Mouse (Mus musculus): Measurements from ENCODE around the gene Fgfr1op. TPM values are rescaled to one million over a fixed set of nuclear protein-coding genes. Genes with fewer than 3 reads are reported as not detected.
"Not testable (repeated sequence)": the region's sequence is repeated elsewhere in the genome, so short reads cannot be mapped to it uniquely, and the experiment has no call there.

Gene Fgfr1op
- polyA plus RNA-seq, 2 experiments: 5.6 to 11.8 TPM

GRCm38 (mm10) chr17:8138116-8138515 lies 27.2 kb upstream of the Fgfr1op start:
- 83% methylated on average over 5 of the region's 5 CpGs for WGBS (ENCODE audit: insufficient replicate concordance)
- DNase-seq (ENCODE audit: low read depth in 3 of 3, low spot score in 3 of 3); H3K4me1 ChIP-seq (replicated peaks; ENCODE audit: control insufficient read depth in 2 of 2, insufficient read depth in 2 of 2, low read length in 1 of 2): not testable (repeated sequence)

DNA sequence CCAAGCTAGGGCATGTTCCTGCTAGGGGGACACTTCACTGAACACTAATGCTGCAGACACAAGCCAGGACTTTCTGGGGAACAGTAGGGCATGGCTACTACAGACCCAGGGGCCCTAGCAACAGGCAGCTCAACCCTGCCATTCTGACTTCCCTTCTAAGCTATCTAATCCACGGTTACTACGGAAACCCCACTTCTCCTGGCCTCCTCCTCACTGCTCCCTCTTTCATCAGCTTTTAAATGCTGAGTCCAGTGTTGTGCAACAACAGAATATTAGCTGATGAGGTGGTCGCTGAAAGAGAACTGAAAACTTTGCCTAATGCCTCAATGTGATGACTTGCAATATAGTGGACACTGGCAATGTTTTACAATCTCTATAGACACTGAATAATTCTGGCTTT lies 25.1 kb upstream of the Fgfr1op start:
- H3K9me3 ChIP-seq (ENCODE audit: control insufficient read depth, low read length); H3K4me1 ChIP-seq (replicated peaks; ENCODE audit: control insufficient read depth in 2 of 2, insufficient read depth in 2 of 2, low read length in 1 of 2); H3K27ac ChIP-seq; H3K27me3 ChIP-seq (ENCODE audit: control insufficient read depth, insufficient read depth, low read length); H3K4me2 ChIP-seq (ENCODE audit: low read depth); ATAC-seq (ENCODE audit: insufficient read depth); H3K4me3 ChIP-seq (ENCODE audit: insufficient read depth in 1 of 2, low read depth in 2 of 2, low read length in 2 of 2); DNase-seq (ENCODE audit: low read depth in 3 of 3, low spot score in 3 of 3); H3K36me3 ChIP-seq (replicated peaks; ENCODE audit: control insufficient read depth, insufficient read depth, low read depth); H3K9ac ChIP-seq (replicated peaks): not testable (repeated sequence)
- 72% methylated on average over 3 of the region's 3 CpGs for WGBS (ENCODE audit: insufficient replicate concordance)

More at GRCm38 (mm10) chr17:8138116-8138515, 27.2 kb upstream of the Fgfr1op start:
- not testable (repeated sequence) for H3K9ac ChIP-seq (replicated peaks); ATAC-seq (ENCODE audit: insufficient read depth); H3K27ac ChIP-seq; H3K27me3 ChIP-seq (ENCODE audit: control insufficient read depth, insufficient read depth, low read length); H3K36me3 ChIP-seq (replicated peaks; ENCODE audit: control insufficient read depth, insufficient read depth, low read depth); H3K4me3 ChIP-seq (ENCODE audit: insufficient read depth in 1 of 2, low read depth in 2 of 2, low read length in 2 of 2); H3K4me2 ChIP-seq (ENCODE audit: low read depth); H3K9me3 ChIP-seq (ENCODE audit: control insufficient read depth, low read length)

DNA sequence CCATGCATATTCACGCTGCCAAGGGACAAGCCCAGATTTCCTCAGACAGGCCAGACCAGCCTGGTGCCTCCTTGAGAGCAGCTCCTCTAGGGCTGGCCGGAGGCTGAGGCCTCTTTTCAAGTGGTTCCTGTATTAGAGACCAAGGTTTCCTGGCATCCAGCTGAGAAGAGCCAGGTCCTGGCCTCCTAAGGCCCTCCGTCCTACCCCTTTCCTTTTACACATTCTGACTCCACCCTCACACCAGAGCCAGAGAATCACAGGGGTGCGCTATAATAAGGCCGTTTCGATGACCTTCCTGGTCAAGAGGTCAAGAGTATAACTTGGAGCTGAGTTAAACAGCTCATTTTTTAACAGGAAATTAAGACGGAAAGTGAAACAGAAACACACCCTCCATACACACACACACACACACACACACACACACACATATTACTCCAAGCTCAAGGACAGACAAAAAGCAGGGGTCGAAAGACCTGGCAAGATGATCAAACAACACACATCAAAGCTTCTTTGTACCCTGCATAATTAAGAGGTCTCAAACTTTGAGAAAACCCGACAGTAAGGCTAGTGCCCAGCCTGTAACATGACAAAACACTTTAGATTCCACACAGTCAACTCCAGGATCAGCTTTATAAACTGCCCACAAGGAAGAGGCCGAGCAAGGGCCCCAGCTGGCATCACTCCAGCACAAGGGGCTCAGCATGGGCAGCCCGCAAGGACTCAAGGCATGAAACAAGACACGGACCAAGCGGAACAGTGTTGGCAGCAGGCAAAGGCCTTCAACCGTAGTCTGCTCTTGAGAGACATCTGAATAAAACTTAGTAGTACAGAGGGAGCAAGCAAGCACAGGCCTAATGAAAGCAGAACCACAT lies 21.3 kb upstream of the Fgfr1op start:
- not testable (repeated sequence) for H3K4me3 ChIP-seq (ENCODE audit: insufficient read depth in 1 of 2, low read depth in 2 of 2, low read length in 2 of 2); DNase-seq (ENCODE audit: low read depth in 3 of 3, low spot score in 3 of 3); ATAC-seq (ENCODE audit: insufficient read depth); H3K4me1 ChIP-seq (replicated peaks; ENCODE audit: control insufficient read depth in 2 of 2, insufficient read depth in 2 of 2, low read length in 1 of 2); H3K27ac ChIP-seq; H3K9me3 ChIP-seq (ENCODE audit: control insufficient read depth, low read length); H3K4me2 ChIP-seq (ENCODE audit: low read depth); H3K9ac ChIP-seq (replicated peaks); H3K36me3 ChIP-seq (replicated peaks; ENCODE audit: control insufficient read depth, insufficient read depth, low read depth); H3K27me3 ChIP-seq (ENCODE audit: control insufficient read depth, insufficient read depth, low read length)
- 67% methylated on average over 13 of the region's 14 CpGs for WGBS (ENCODE audit: insufficient replicate concordance)

- not testable (repeated sequence) for ATAC-seq (ENCODE audit: insufficient read depth); H3K9me3 ChIP-seq (ENCODE audit: control insufficient read depth, low read length); H3K27ac ChIP-seq; H3K36me3 ChIP-seq (replicated peaks; ENCODE audit: control insufficient read depth, insufficient read depth, low read depth); DNase-seq (ENCODE audit: low read depth in 3 of 3, low spot score in 3 of 3); H3K4me1 ChIP-seq (replicated peaks; ENCODE audit: control insufficient read depth in 2 of 2, insufficient read depth in 2 of 2, low read length in 1 of 2); H3K27me3 ChIP-seq (ENCODE audit: control insufficient read depth, insufficient read depth, low read length)
- WGBS (ENCODE audit: insufficient replicate concordance): 19% methylated on average over 5 of the region's 5 CpGs
- Histone ChIP-seq H3K4me3 (ENCODE audit: insufficient read depth in 1 of 2, low read depth in 2 of 2, low read length in 2 of 2) (peak overlapping the region; percentile 63 to 67), H3K4me2 (ENCODE audit: low read depth) (peak overlapping the region; percentile 67), H3K9ac (replicated peaks) (peak overlapping the region; percentile 70)
Measured at GRCm38 (mm10) chr17:8146931-8147330, 18.4 kb upstream of the Fgfr1op start.

GRCm38 (mm10) chr17:8147439-8148316 lies 17.6 kb upstream of the Fgfr1op start, which contains the start of the genes Gm49673 and Rnaset2a:
Gm49673 (minus strand) TSS chr17:8147788.
Rnaset2a (minus strand) TSS chr17:8148097.
- Histone ChIP-seq H3K9ac (replicated peaks) (peak within 1 kb of the TSS; percentile 70), H3K4me3 (ENCODE audit: insufficient read depth in 1 of 2, low read depth in 2 of 2, low read length in 2 of 2) (peak within 1 kb of the TSS; percentile 63 to 67), H3K4me2 (ENCODE audit: low read depth) (peak within 1 kb of the TSS; percentile 67)
- WGBS (ENCODE audit: insufficient replicate concordance): under 1% methylated on average over 46 of the region's 67 CpGs
- not testable (repeated sequence) for H3K4me1 ChIP-seq (replicated peaks; ENCODE audit: control insufficient read depth in 2 of 2, insufficient read depth in 2 of 2, low read length in 1 of 2); H3K9me3 ChIP-seq (ENCODE audit: control insufficient read depth, low read length); H3K27me3 ChIP-seq (ENCODE audit: control insufficient read depth, insufficient read depth, low read length); DNase-seq (ENCODE audit: low read depth in 3 of 3, low spot score in 3 of 3); H3K27ac ChIP-seq; H3K36me3 ChIP-seq (replicated peaks; ENCODE audit: control insufficient read depth, insufficient read depth, low read depth)
- ATAC-seq (ENCODE audit: insufficient read depth): peak; percentile 98

GRCm38 (mm10) chr17:8155010-8155409 lies 10.3 kb upstream of the Fgfr1op start:
- not testable (repeated sequence) for H3K36me3 ChIP-seq (replicated peaks; ENCODE audit: control insufficient read depth, insufficient read depth, low read depth); H3K4me1 ChIP-seq (replicated peaks; ENCODE audit: control insufficient read depth in 2 of 2, insufficient read depth in 2 of 2, low read length in 1 of 2); H3K9me3 ChIP-seq (ENCODE audit: control insufficient read depth, low read length); H3K4me3 ChIP-seq (ENCODE audit: insufficient read depth in 1 of 2, low read depth in 2 of 2, low read length in 2 of 2); DNase-seq (ENCODE audit: low read depth in 3 of 3, low spot score in 3 of 3); H3K27me3 ChIP-seq (ENCODE audit: control insufficient read depth, insufficient read depth, low read length); H3K9ac ChIP-seq (replicated peaks); H3K27ac ChIP-seq; ATAC-seq (ENCODE audit: insufficient read depth); H3K4me2 ChIP-seq (ENCODE audit: low read depth)
- 58% methylated on average over 6 of the region's 7 CpGs for WGBS (ENCODE audit: insufficient replicate concordance)

DNA sequence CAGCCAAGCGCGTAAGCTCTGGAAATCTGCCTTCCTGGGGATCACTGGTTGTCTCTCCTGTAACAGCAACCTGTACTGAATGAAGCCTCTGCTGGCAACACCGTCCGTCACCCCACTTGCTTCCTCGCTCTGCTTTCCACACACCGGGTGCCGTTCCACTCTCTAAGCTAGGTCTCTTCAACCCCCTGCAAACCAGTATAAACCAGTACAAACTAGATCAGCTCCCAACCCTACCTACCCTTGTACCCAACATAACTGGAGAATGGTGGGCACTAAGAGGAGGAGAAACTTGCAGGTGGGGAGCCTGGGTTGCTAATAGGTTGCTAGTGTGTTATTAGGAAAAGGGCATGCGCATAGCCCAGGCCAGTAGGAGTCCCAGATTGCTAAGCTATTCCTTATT lies 9.3 kb upstream of the Fgfr1op start:
- H3K9ac ChIP-seq (replicated peaks); H3K9me3 ChIP-seq (ENCODE audit: control insufficient read depth, low read length); H3K4me3 ChIP-seq (ENCODE audit: insufficient read depth in 1 of 2, low read depth in 2 of 2, low read length in 2 of 2); ATAC-seq (ENCODE audit: insufficient read depth); H3K4me1 ChIP-seq (replicated peaks; ENCODE audit: control insufficient read depth in 2 of 2, insufficient read depth in 2 of 2, low read length in 1 of 2); H3K27ac ChIP-seq; H3K36me3 ChIP-seq (replicated peaks; ENCODE audit: control insufficient read depth, insufficient read depth, low read depth); DNase-seq (ENCODE audit: low read depth in 3 of 3, low spot score in 3 of 3); H3K4me2 ChIP-seq (ENCODE audit: low read depth); H3K27me3 ChIP-seq (ENCODE audit: control insufficient read depth, insufficient read depth, low read length): not testable (repeated sequence)
- no CpG with 5 or more reads among the region's 8 CpGs for WGBS (ENCODE audit: insufficient replicate concordance)
